Mouse (Mus musculus): ENCODE data around the gene Adam10. TPM values are rescaled to one million over a fixed set of nuclear protein-coding genes. Genes with fewer than 3 reads are reported as not detected.

Adam10 gene
- total and polyA plus RNA-seq, 2 experiments from 2014 or later, result 16.9 to 40.1 TPM

DNA sequence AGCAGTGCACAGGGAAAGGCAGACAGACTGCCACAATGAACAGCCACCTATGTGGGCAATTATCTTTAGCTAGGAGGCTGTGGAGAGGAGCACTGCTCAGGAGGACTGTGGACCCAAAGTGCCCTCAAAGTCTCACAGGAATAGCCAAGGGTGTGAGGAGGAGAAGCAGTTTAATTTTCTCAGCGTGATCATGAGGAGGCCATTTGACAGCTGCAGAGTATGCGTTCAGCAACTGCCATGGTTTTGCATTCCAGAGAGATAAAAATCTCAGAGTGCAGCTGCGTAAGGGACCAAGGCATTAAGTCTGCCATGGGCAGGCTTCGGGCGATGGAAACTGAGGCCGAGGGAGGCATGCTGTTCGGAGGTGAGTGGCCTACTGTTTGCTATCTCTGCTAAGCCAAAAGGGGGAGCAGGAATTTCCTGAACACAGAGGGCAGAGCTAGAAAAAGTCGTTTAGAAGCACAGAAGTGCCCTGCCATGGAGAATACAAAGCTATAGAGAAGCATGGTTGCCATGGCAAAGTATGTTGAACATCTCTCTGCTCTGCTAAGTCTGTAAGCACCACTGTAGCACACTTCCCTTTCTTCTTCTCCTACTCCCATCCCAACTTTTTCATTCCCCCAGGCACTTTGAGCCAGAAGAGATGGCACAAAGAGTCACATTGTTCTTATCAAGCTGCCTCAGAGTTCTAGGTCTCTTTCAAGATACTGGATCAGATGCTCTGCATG is 122.0 kb downstream of the Adam10 start:
- no peak overlapping the region for H3K27ac ChIP-seq
- no peak for TF ChIP-seq CTCF (IDR thresholded peaks at IDR 0.05; ENCODE audit: low read depth)

DNA sequence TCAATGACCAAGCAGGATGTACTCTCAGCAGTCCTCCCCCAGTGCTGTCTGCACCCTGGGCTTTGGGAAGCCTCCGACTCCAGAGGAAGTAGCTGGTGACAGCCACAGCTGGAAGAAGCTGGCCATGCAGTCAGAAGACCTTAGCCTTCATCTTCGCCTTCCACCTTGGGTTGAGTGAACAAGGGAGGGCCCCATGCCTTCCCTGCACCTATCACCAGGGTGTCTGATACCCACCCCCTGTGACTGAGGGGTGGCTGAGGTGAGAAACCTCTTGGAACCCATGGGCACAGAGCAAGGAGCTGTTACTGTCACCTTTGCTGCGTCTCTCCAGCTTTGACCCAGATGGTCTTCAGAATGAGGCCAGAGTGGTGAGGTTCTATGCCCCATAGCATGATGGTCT is 123.0 kb downstream of the Adam10 start:
- no peak overlapping the region for H3K9ac ChIP-seq (replicated peaks; ENCODE audit: low read length)
- H3K36me3 ChIP-seq (ENCODE audit: insufficient read depth, low read length), result no peaks in the 10 kb centered on the region
- H3K27me3 ChIP-seq (ENCODE audit: insufficient read depth, low read length), result no peaks in the 10 kb centered on the region
- H3K4me2 ChIP-seq (ENCODE audit: low read depth, low read length), result no peak overlapping the region
- ATAC-seq (no peak), DNase-seq (ENCODE audit: low spot score) (no peak)
- no peak overlapping the region for H3K4me3 ChIP-seq (ENCODE audit: low read length)
- no peak for TF ChIP-seq CTCF (IDR thresholded peaks at IDR 0.05; ENCODE audit: low read depth)
- no peaks in the 10 kb centered on the region for H3K4me1 ChIP-seq (ENCODE audit: insufficient read depth, low read length)
- H3K27ac ChIP-seq, result no peak overlapping the region
- 91% methylated on average over 3 of the region's 3 CpGs for WGBS
- H3K9me3 ChIP-seq (ENCODE audit: low read length), result no peaks in the 10 kb centered on the region

More for the DNA sequence above, 122.0 kb downstream of the Adam10 start:
- DNase-seq (ENCODE audit: low spot score) (peak; percentile 17), ATAC-seq (peak; percentile 71)
- no peaks in the 10 kb centered on the region for H3K9me3 ChIP-seq (ENCODE audit: low read length)
- H3K36me3 ChIP-seq (ENCODE audit: insufficient read depth, low read length), result no peaks in the 10 kb centered on the region
- H3K9ac ChIP-seq (replicated peaks; ENCODE audit: low read length), result no peak overlapping the region
- no peaks in the 10 kb centered on the region for H3K4me1 ChIP-seq (ENCODE audit: insufficient read depth, low read length)
- no peaks in the 10 kb centered on the region for H3K27me3 ChIP-seq (ENCODE audit: insufficient read depth, low read length)
- 43% methylated on average over 8 of the region's 8 CpGs for WGBS
- no peak overlapping the region for H3K4me3 ChIP-seq (ENCODE audit: low read length)
- no peak overlapping the region for H3K4me2 ChIP-seq (ENCODE audit: low read depth, low read length)

DNA sequence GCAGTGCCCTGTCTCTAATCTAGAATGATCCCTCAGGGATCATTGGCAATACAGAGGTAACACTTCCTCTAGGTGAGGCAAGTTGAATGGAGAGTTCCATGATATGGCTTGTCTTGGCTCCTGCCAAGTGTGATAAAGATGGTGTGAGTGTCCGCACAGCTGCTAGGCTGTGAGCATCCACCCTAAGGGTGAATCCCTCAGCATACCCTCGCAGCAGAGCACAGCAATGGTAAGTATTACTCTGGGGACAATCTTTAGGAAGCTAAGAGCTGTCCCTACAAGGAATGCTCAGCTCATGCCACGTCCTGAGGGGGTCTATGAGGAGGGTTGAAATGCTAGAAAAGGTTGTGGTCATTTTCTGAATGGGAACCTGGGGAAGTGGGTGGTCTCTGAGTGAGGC is 124.0 kb downstream of the Adam10 start:
- DNase-seq (ENCODE audit: low spot score), result no peak
- Histone ChIP-seq H3K9ac (replicated peaks; ENCODE audit: low read length) (no peak overlapping the region), H3K27ac (no peak overlapping the region), H3K27me3 (ENCODE audit: insufficient read depth, low read length) (no peaks in the 10 kb centered on the region), H3K4me2 (ENCODE audit: low read depth, low read length) (no peak overlapping the region), H3K36me3 (ENCODE audit: insufficient read depth, low read length) (no peaks in the 10 kb centered on the region), H3K4me3 (ENCODE audit: low read length) (no peak overlapping the region), H3K9me3 (ENCODE audit: low read length) (no peaks in the 10 kb centered on the region), H3K4me1 (ENCODE audit: insufficient read depth, low read length) (no peaks in the 10 kb centered on the region)
- ATAC-seq, result no peak
- WGBS, result 74% methylated on average over 3 of the region's 3 CpGs
- TF ChIP-seq CTCF (IDR thresholded peaks at IDR 0.05; ENCODE audit: low read depth), result no peak

DNA sequence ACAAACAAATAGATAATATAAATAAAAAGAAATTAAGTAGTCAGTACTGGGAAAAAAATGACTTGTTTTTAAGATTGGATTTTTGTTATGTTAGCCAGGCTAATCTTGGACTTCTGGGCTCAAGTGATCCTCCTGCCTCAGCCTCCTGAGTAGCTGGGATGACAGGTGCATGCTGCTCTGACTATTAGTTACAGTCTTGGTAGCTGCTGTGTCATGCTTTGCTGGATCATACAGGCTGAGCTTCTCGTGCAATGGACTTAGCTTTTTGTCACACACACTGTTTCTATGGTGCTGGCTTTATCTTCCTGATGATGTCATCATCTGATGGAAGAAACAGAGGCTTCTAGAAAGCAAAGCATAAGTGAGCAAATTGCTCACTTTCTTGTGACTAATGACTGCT is 127.3 kb downstream of the Adam10 start:
- no peak for ATAC-seq

DNA sequence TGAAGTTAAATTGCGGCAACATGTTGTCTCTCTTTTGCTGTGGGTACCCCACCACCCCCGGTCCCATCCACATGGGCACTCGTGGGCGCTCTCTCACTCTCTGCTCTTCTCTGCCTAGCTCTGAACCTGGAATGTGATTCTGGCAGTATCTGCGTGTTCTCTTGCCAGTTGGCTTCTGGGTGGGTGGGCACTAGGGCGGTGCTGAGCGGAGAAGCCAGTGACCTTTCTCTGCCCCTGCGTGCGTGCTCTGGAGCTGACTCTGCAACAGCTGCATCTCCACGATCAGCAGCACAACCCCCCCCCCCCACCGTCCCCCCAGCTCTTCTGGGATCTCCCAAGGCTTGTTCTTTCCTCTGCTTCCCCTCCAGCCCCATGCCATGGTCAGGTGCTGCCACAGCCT is 128.9 kb downstream of the Adam10 start:
- Histone ChIP-seq H3K4me2 (ENCODE audit: low read depth, low read length) (no peak overlapping the region), H3K4me1 (ENCODE audit: insufficient read depth, low read length) (no peaks in the 10 kb centered on the region), H3K36me3 (ENCODE audit: insufficient read depth, low read length) (no peaks in the 10 kb centered on the region), H3K9me3 (ENCODE audit: low read length) (no peaks in the 10 kb centered on the region), H3K4me3 (ENCODE audit: low read length) (no peak overlapping the region), H3K9ac (replicated peaks; ENCODE audit: low read length) (no peak overlapping the region), H3K27me3 (ENCODE audit: insufficient read depth, low read length) (no peaks in the 10 kb centered on the region), H3K27ac (no peak overlapping the region)
- WGBS, result 51% methylated on average over 10 of the region's 11 CpGs
- DNase-seq (ENCODE audit: low spot score) (no peak), ATAC-seq (no peak)
- no peak for TF ChIP-seq CTCF (IDR thresholded peaks at IDR 0.05; ENCODE audit: low read depth)

More for the DNA sequence above, 127.3 kb downstream of the Adam10 start:
- no peaks in the 10 kb centered on the region for H3K4me1 ChIP-seq (ENCODE audit: insufficient read depth, low read length)
- no peak overlapping the region for H3K4me3 ChIP-seq (ENCODE audit: low read length)
- no peaks in the 10 kb centered on the region for H3K9me3 ChIP-seq (ENCODE audit: low read length)
- H3K4me2 ChIP-seq (ENCODE audit: low read depth, low read length), result no peak overlapping the region
- no peaks in the 10 kb centered on the region for H3K27me3 ChIP-seq (ENCODE audit: insufficient read depth, low read length)
- no peak overlapping the region for H3K27ac ChIP-seq
- WGBS, result 63% methylated on average over 1 of the region's 1 CpGs
- no peak for DNase-seq (ENCODE audit: low spot score)
- no peak for TF ChIP-seq CTCF (IDR thresholded peaks at IDR 0.05; ENCODE audit: low read depth)
- H3K9ac ChIP-seq (replicated peaks; ENCODE audit: low read length), result no peak overlapping the region
- H3K36me3 ChIP-seq (ENCODE audit: insufficient read depth, low read length), result no peaks in the 10 kb centered on the region

DNA sequence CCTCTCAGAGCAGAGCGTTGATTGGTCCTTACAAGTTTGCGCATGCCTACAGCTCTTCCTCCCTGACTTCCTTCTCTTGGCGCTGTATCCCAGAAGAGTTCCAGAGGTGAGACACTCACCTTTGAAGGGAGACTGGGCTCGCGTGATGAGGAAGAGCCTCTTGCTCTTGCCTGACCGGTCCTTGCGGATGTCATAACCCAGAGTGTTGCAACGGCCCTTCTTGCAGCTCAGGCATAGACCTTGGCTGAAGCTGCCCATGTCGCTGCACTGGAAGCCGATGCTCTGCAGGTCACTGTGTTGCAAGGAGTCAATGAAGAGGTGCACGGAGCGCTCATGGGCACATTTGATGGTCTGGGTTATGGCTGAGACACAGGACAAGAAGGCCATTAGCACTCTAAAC is 133.8 kb downstream of the Adam10 start:
- Histone ChIP-seq H3K9me3 (ENCODE audit: low read length) (no peaks in the 10 kb centered on the region), H3K36me3 (ENCODE audit: insufficient read depth, low read length) (no peaks in the 10 kb centered on the region), H3K9ac (replicated peaks; ENCODE audit: low read length) (no peak overlapping the region), H3K4me3 (ENCODE audit: low read length) (no peak overlapping the region), H3K4me2 (ENCODE audit: low read depth, low read length) (no peak overlapping the region), H3K4me1 (ENCODE audit: insufficient read depth, low read length) (no peaks in the 10 kb centered on the region), H3K27me3 (ENCODE audit: insufficient read depth, low read length) (no peaks in the 10 kb centered on the region), H3K27ac (no peak overlapping the region)
- 93% methylated on average over 12 of the region's 12 CpGs for WGBS
- DNase-seq (ENCODE audit: low spot score), result no peak
- no peak for TF ChIP-seq CTCF (IDR thresholded peaks at IDR 0.05; ENCODE audit: low read depth)
- ATAC-seq, result no peak

DNA sequence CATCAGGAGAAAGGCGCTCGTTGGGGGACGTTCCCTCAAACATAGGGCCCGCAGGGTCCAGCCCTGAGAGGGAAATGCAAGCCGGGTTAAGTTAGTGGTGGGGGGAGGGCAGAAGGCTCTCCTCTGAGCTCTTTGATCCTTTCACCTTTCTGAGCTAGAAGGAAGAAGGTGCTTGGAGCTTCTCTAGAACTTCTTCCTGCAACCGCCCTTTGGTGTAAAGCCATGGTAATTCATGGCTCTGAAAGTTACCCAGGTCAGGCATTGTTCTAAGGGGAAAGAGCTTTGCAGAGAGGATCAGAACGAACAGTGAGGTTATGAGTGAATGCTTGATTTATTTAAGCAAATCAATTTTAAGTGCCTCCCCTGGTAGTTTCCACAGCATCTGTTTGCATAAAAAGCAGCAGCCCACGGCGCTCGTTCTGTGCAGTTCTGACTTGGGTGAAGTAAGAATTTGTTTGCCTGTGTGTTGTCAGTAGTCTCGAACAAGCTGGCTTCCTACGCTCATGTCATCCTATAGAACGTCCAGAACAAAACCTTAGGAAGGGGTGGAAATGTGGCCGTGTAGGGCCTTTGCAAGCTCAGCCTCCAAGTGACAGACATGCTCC is 138.0 kb downstream of the Adam10 start:
- no peak for ATAC-seq

More for the DNA sequence above, 138.0 kb downstream of the Adam10 start:
- no peak overlapping the region for H3K4me2 ChIP-seq (ENCODE audit: low read depth, low read length)
- no peak for TF ChIP-seq CTCF (IDR thresholded peaks at IDR 0.05; ENCODE audit: low read depth)
- no peaks in the 10 kb centered on the region for H3K36me3 ChIP-seq (ENCODE audit: insufficient read depth, low read length)
- no peaks in the 10 kb centered on the region for H3K4me1 ChIP-seq (ENCODE audit: insufficient read depth, low read length)
- DNase-seq (ENCODE audit: low spot score), result no peak
- no peak overlapping the region for H3K9ac ChIP-seq (replicated peaks; ENCODE audit: low read length)
- H3K9me3 ChIP-seq (ENCODE audit: low read length), result no peaks in the 10 kb centered on the region
- H3K4me3 ChIP-seq (ENCODE audit: low read length), result no peak overlapping the region
- WGBS, result 55% methylated on average over 14 of the region's 14 CpGs
- no peaks in the 10 kb centered on the region for H3K27me3 ChIP-seq (ENCODE audit: insufficient read depth, low read length)
- no peak overlapping the region for H3K27ac ChIP-seq
